Mouse (Mus musculus) liver (tissue): ENCODE results near the gene Nrm.

Experiments used
- DNase-seq: peaks from one replicate; pipeline ENCODE4 v3.0.0-alpha.2; 2020; ENCODE audit warnings: mixed read lengths

Nrm gene

DNA sequence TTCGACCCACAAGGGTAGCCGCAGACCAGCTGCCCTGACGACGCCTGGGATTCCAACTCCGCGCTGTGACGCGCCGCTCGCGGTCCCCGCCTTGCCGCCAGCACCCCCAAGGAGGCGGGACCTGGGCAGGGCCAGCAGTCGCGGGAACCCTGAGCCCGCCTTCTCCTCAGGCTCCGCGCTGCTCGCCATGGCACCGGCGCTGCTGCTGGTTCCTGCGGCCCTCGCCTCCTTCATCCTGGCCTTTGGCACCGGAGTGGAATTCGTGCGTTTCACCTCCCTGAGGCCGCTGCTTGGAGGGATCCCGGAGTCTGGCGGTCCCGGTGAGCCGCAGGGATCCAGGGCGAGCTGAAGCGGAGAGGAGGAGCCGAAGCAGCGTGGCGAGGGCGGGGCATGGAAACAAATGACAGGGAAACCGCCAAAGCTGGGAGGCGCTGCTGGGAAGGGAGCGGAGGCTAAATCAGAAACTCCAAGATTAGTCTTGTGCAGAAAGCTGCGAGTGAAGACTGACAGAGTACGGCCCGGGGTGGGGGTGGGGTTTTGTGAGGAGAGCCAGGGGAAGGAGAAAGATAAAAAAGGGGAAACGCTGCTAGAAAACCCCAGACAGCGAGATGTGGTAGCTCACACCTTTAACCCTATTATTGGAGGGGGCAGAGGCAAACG lies at the start of gene Nrm:
Nrm (plus strand) TSS at position 121 of the 660 bp plus-strand sequence.
- peak; percentile 89 for DNase-seq

DNA sequence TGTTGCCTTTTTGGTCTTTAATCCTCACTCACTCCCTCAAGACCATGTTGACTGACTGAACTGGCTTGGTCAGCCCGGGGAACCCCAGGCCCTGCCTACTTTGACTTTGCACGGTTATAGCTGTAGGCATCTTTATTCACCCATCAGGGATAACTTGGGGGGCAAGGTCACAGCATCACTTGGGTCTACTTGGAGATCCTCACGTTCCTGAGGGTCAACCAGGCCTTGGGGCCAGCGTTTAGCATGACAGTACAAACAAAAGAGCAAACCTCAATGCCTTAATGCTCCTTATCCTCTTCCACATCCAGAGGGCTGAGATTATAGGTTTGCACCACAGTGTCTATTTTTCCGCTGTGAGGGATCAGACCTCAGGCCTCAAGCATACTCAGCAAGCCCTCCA lies 48.8 kb upstream of the Nrm start:
- DNase-seq = no peak

DNA sequence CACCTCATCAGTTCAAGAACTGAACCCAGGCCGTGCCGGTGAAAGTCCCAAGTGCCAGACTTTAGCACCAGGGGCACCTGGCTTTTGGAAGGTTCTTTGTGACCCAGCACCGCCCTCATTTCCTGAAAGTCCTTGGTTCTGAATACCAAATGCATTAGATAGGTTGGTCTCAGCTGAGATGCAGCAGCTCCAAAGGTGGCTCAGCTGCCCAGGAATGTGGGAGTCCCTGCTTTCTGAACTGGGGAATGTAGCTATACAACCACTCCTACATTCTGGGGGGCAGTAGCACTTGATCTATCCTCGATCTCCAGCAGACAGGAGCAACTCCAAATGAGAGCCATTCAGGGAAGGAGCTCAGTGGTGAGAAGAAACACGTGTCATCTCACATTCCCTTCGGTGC lies 48.4 kb upstream of the Nrm start:
- DNase-seq = no peak

DNA sequence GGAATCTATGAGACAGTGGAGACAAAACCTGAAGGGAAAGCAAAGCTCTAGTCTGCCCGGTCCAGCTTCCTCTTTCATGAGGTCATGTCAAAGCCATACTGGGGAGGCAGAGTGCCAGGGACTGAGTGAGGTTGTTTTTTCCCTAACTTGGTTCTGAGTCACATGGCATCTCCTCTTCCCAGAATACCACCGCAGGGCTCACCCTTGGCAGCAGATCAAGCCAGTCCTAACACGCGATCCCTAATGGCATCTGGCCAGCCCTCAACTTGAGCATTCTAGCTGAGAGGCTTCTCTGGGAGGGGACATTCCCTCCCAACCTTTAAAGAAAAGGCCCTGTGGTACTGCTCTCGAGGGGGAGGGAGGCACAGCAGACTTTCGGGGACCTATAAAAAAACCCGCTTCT lies 47.9 kb upstream of the Nrm start:
- peak; percentile 48 for DNase-seq

- no peak for DNase-seq
Measured at GRCm38 (mm10) chr17:35813653-35814052, 47.5 kb upstream of the Nrm start.

- DNase-seq = no peak
Measured at GRCm38 (mm10) chr17:35814678-35815077, 46.4 kb upstream of the Nrm start.

DNA sequence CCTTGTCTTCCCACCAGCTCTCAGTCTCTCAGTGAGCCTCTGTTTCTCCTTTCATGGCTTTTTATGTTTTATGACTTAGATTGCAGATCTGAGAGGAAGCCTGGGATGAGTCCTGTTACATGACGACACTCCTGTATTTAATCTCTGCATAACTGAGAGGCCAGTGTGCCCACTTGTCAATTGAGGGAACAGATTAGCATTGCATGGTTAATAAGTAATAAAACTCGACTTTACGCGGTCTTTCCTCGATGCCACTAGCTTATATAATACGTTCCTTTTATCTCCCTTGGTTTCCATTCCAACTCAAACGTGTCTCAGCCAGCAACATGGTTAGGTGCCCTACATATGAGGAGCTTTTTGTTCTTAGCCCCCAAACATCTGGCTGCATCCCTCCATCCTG lies 45.3 kb upstream of the Nrm start:
- no peak for DNase-seq

- DNase-seq = no peak
Measured at GRCm38 (mm10) chr17:35816686-35817085, 44.4 kb upstream of the Nrm start.

DNA sequence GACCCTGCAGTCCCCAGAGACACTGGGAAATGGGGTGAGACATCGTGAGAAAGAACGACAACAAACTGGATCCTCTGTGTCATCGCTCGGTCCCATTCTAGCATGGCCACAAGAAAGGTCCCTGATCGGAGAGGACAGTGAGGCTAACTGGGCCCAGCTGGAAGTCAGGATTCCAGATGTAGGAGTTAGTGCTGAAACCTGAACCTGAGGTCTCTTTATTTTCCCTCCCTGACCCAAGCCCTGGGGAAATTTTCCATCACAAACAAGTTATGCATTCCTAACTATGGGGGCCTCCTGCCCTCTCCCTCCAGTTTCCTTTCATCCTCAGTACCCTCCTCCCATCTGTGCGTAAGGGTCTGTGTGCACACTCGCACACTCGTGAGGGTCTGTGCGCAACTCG lies 43.9 kb upstream of the Nrm start:
- no peak for DNase-seq

- no peak for DNase-seq
Measured at GRCm38 (mm10) chr17:35820111-35820510, 41.0 kb upstream of the Nrm start.

DNA sequence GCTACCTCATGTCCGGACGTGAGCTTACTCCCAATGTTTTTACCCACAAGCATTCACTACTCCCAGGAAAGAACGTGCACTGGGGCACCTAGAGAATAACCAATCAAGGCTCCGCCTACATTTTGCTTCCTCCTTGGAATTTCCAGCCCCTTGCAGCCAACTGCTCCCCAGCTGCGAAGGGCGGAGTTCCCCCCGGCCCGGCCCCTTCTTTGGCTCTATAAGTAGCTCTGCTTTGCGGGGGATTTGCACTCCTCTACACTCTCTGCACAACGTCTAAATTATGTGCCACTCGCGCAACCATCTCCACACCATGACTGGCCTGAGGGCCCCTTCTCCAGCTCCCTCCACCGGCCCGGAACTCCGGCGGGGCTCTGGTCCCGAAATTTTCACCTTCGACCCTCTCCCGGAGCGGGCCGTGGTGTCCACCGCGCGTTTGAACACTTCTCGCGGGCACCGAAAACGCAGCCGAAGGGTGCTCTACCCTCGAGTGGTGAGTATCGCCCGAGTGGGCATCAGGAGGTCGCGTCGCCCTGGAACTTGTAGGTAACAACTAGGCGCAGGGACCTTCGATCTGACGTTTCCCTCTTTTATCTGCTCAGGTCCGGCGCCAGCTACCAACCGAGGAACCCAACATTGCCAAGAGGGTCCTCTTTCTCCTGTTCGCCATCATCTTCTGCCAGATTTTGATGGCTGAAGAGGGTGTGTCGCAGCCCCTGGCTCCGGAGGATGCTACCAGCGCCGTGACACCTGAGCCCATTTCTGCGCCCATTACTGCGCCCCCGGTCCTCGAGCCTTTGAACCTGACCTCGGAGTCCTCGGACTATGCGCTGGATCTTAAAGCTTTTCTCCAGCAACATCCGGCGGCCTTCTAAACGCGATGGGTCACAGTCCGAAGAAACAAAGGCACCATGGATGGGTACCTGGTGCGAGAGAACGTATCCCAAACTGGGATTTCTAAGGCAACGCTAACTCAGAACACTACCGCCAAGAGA lies 39.4 kb upstream of the Nrm start, which contains the start of gene Ier3:
Ier3 (plus strand) TSS at position 246 of the 992 bp plus-strand sequence.
- peak; percentile 87 for DNase-seq

DNA sequence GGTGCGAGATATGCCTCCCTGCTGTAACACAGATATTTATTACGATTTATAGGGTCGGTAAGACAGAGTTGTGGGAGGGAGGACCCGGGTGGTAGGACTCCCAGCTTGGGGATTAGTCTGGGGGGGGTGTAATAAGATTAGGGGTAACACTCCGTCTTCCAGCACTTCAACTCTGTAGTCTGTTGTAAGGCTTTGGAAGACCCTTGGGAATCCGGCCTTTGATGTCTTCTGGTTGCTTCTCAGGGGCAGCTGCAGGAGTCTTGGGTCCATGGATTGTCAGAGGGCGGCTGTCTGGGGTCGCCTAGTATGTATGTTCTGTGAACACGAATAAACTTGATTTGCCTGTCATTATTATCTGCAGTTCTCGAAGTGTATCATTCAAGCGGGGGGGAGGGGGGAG lies 38.6 kb upstream of the Nrm start:
- DNase-seq = no peak

DNA sequence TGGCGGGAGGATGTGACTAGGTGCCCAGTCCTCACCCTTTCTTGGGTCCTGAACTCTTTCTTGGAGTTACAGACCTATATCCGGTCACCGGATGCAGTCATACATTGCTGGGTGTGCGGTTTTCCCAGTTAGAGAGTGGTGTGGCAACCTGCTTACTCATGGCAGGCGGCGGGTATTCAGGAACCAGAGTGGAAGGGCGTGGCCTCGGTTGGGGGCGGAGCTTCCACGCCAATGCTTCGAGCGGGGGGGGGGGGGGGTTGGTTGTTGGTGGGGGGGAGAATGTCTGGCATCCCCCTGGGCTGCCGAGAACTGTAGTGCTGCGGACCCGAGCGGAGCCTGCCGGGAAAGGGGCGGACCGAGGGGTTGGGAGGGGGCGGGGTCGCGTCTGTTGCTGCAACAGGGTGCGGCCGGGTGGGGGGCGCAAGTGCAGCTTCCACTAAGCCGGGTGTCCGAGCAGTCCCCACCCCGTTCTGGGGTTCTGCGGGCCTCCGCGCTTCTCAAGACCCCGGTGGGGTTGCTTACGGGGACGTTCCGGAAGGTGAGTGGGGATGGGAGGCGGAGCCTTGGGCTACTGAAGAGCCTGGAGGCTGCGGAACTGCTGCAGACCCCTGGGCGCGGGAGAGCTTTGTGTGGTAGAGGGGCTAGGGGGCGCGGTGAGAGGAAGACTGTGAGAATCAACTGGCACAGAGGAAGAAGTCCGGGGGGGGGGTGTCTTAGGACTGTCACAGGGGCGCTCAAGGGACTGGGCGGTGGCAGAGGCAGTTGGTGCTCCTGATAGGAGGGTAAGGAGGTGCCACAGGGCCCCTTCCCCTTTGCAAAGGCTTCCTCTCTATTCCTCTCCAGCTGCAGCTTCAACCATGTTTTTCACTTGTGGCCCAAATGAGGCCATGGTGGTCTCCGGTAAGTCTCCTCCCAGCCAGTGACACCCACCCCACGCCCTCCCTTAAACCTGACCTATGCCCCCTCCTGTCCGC lies 37.9 kb upstream of the Nrm start, which contains the start of gene Flot1:
Flot1 (plus strand) TSS at position 267 of the 974 bp plus-strand sequence.
- peak; percentile 94 for DNase-seq

DNA sequence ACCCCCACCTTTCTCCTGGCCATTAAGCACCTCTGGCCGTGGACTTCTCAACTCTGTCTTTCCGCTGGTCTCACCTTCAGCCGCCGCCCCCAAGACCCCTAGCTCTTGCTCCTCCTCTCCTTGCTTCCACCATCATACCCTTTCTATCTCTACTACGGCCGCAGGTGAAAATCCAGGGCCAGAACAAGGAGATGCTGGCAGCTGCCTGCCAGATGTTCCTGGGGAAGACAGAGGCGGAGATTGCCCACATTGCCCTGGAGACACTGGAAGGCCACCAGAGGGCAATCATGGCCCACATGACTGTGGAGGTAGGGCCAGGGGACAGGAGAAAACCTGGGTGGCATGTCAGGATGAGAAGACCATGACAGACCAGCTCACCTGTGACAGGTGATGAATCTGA lies 36.7 kb upstream of the Nrm start:
- DNase-seq = peak; percentile 63

DNA sequence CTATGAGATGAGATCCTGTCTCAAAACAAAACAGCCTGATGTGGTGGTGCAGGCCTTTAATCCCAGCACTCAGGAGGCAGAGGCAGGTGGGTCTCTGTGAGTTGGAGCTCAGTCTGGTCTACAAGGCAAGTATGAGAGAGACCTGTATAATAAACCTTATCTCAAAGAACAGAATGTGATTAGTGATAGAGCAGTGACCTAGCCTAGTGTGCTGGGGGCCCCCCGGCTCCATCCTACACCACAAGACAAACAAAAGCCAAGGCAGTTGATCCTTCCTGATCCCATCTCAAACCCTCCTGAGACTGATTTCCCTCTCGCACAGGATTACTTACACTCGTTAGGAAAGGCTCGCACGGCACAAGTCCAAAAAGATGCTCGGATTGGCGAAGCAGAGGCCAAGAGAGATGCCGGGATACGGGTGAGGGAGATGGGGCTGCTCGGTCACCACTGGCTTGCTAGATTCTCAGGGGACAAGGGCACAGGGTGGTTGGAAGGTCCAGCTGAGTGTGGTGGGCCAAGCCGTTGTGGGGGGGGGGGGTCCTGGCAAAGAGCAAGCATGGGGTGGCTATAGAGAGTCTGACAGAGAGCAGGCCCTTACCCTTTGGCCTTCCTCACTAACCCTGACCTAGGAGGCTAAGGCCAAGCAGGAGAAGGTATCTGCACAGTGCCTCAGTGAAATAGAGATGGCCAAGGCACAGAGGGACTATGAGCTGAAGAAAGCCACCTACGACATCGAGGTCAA lies 35.8 kb upstream of the Nrm start:
- DNase-seq = no peak

DNA sequence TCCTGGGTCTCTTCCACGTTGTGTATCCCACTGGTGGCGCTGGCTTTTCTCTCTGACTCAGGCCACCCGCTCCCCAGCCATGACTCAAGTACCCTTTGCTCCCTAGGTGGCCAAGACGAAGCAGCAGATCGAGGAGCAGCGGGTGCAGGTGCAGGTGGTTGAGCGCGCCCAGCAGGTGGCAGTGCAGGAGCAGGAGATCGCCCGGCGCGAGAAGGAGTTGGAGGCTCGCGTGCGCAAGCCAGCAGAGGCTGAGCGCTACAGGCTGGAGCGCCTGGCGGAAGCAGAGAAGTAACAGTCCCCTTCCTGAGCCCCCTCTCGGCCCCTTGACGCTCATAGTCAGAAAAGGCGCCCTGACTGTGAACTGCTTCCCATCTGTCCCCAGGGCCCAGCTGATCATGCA lies 31.4 kb upstream of the Nrm start:
- peak; percentile 90 for DNase-seq

- DNase-seq = no peak
Measured at GRCm38 (mm10) chr17:35832400-35833238, 28.5 kb upstream of the Nrm start.

GRCm38 (mm10) chr17:35833239-35833751 lies 27.8 kb upstream of the Nrm start:
- no peak for DNase-seq

DNA sequence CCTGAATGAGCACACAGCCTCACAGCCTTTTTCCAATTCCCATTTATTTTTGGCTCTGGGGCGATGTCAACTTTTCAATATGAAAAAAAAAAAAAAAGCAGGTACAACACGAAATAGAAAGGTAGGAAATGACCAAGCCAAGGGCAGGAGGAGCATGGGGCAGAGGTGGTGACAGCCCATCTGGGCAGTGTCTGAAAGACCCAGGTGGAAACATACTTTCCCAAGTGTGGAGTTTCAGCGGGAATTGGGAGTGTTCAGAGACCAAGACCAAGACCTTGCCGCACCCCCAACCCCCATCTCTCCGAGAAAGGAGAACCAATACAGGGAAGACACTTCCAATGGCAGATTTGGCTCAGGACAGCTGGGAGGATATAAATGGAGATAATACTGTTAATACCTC lies 27.2 kb upstream of the Nrm start:
- no peak for DNase-seq

DNA sequence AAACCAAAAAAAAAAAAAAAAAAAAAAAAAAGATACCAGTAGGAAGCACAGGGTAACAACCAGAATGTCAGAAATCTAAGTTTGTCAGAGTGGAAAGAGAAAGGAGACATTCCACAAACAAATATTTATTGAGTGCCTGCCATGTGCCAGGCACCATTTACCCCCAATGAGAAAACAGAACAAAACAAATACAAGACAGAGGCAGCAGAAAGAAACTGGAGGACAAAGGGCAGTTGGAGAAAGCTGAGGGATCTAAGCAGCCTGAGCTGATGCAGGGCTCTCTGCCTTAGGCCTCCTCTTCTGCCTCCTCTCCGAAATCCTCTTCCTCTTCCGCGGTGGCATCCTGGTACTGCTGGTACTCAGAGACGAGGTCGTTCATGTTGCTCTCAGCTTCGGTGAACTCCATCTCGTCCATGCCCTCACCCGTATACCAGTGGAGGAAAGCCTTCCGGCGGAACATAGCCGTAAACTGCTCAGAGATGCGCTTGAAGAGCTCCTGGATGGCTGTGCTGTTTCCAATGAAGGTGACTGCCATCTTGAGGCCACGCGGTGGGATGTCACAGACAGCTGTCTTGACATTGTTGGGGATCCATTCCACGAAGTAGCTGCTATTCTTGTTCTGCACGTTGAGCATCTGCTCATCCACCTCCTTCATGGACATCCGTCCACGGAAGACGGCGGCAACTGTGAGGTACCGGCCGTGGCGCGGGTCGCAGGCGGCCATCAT lies 26.3 kb upstream of the Nrm start:
- DNase-seq = no peak
